Mouse (Mus musculus) layer of hippocampus, adult 11-12 months (tissue): ENCODE measurements around the gene Slc30a1.

ENCODE experiments used
- DNase-seq: peaks from one replicate; pipeline ENCODE4 v3.0.0; 2022; ENCODE audit warnings: low spot score

Gene Slc30a1

DNA sequence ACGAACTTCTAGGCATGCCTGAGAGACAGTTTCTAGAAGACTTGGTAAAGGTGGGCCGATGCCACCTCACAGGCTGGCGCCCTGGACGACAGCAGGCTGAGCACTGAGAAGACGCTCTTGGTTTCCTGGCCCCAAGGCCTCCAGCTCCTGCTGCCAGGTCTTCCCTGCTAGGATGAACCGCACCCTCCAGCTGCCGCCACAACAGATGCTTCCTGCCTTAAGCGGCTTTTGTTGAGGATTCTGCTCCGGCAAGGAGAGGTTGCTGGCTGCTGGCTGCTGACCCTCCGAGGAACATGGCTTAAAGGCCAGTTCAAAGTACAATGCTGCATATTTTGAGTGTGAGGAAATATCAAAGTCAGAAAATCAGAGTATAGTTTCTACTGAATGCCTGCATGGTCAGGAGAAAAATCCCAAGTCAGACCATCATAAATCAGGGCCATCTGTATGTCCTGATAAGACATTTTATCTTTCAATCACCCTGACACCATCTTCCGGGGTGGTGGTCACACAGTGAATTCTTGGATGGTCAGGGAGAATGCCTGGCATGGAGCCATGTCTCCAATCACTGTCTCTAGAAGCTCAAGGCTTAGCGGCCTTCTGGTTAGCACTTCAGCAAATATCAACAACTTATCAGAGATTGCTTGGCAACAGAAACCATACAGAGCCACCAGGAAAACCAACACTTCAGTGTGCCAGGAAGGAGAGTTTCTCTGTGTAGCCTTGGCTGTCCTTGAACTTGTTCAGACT is 9.6 kb upstream of the Slc30a1 start:
- DNase-seq: no peak

DNA sequence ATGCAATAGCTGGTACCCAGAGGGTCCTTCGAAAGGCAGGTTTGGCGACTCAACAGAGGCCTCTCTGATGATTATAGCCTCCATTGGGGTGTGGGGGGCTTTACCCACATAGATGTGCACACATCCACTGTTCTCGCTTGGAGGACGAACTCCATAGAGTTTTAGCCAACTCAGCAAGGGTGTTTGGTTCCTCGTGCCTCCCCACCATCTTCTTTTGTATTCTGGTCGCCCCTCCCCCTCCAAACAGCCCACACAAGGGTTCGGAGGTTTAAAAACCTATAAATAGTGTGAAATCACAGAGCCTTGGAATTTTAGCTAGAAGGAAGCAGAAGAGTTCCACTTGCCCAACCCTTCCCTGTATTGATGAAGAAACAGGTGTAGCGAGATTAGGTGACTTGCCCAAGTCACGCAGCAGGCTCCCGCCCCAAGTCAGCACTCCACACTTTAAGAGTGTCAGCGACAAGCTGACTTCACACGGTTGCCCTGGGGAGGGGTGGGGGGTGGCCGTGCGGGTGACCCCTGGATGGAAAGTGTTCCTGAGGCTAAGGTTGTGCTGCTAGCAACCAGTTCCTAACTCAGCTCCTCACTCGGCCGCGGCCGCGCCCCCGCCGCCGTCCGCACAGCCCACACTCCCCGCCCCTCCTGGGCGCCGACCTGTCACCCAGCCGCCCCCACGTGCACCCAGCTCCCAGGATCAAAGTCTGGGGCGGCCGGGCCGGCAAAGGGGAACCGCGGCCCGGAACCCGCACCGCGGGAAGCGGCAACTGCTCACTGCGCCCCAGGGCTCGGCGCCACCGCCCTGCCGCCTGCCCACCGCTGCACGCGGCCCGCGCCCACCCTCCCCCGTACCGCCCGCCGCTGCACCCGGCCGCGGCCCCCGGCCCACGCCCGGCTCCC is 682 bp upstream of the Slc30a1 start:
- DNase-seq: no peak

DNA sequence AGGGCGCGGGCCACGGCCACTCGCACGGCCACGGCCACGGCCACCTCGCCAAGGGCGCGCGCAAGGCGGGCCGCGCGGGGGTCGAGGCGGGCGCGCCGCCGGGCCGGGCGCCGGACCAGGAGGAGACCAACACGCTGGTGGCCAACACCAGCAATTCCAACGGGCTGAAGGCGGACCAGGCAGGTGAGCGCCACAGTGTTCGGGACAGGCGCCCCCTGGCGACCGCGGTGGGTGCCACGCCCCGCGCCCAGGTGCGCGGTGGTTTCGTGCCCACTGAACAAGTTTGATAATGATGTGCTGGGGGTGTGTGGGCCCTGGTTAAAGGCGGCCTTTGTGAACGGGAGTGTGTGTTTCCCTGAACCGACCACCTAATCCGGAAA is 854 bp downstream of the Slc30a1 start:
- DNase-seq: peak; percentile 81

DNA sequence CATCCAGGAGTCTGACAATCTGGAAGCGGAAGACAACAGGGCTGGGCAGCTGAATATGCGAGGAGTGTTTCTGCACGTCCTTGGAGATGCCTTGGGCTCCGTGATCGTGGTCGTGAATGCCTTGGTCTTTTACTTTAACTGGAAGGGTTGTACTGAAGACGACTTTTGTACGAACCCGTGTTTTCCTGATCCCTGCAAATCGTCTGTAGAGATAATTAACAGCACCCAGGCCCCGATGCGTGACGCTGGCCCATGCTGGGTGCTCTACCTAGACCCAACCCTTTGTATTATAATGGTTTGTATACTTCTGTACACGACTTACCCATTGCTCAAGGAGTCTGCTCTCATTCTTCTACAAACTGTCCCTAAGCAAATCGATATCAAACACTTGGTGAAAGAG is 2.3 kb downstream of the Slc30a1 start:
- DNase-seq: no peak

DNA sequence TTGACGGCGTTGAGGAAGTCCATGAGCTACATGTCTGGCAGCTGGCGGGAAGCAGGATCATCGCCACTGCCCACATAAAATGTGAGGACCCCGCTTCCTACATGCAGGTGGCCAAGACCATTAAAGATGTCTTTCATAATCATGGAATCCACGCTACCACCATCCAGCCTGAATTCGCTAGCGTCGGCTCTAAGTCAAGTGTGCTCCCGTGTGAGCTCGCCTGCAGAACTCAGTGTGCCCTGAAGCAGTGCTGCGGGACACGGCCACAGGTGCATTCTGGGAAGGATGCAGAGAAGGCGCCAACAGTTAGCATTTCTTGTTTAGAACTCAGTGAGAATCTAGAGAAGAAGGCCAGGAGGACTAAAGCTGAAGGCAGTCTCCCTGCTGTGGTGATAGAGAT is 2.7 kb downstream of the Slc30a1 start:
- no peak for DNase-seq

DNA sequence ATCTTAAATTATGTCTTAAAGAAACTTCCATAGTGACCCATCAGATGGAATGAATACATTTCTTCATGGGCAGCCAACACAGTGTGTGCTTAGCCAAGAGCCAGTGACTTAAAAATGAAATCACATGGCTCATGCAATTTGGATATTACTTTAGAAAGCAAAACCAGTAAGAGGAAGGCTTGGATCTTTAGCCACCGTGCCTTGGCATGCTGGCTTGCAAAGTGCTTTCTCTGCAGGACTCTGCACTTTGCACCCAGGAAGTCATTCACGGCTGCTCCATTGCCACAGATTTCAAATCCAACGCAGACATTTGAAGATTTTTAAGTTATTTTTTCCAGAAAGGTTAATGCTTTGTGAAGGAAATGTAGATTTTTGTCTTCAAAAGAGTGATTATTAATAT is 4.1 kb downstream of the Slc30a1 start:
- no peak for DNase-seq

DNA sequence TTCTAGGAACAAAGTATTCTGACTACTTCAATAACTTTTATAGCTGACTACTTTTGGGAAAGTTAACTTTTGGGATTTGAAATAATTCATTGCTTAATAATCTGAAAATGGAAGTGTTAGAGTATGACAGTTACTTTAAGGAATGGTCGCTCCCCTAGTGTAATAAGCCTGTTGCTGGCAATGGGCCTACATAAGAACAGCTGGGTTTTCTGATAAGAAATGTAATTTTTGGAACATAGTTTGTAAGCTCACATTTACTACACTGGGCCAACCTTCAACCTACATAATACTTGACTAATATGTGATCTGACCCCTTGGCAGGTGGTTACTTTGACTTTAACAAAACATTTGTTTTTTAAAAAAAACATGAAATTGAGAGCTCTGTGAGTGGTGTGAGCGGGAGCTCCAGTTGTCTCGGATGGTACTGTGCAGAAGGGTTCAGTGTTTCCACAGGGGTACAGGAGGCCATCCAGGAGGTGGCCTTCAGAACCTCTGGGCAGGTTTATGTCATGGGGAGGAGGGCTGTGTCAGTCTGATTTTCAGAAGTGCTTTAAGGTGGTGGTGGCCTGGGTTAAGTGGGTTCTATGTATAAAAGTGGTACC is 4.6 kb downstream of the Slc30a1 start:
- no peak for DNase-seq

DNA sequence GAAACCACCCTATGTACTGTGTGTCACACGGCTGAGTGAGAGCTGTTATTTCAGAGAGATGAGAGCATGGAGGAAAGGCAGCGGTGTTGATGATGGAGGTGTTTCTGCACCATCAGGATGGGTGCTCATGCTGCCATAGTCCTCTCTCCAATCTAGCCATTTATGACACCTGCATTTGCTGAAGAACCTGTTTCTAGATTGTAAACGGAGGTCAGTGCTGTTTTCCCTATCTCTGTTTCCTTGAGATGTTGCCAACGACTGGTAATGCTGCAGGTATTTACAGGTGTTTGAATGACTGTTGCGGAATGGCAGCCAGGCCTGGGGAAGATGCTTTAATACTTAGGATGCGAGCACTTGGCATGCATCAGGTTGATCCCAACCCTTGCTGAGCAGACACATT is 8.1 kb downstream of the Slc30a1 start:
- no peak for DNase-seq

DNA sequence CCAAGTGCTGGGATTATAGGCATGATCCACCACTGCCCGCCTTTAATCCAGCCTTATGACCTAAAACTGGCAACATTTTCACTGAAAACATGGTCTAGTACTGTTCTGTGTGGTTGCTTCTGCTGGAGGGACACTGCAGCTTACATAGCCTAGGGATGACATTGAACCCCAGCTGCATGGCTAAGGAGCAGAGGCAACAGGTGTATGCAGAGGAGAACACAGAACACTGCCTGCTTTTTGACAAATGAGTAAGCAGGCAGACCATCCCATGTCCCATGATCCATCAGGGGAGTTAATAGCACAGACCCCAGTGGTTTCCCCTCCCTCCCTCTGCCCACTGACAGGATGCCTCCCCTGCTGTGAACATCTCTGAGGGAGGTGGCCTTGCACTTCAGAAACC is 9.0 kb downstream of the Slc30a1 start:
- DNase-seq: no peak

DNA sequence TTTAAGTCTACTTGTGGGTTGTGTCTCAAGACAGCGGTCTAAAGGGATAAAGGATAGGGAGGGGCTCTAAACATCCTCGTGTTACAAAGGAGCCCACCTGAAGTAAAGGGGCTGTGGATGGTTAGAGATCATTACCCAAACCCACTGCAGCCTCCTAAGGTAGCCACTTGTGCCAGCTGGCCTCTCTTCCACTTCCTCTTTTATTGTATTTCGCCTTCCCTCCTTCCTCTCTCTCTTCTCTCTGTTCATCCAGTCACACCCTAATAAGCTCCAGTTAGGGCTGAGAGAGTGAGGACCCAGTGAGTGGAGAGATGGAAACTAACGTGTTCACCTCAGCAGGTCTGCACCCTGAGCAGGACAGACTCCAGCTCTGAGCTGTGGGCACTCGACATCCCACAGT is 10.3 kb downstream of the Slc30a1 start:
- no peak for DNase-seq

DNA sequence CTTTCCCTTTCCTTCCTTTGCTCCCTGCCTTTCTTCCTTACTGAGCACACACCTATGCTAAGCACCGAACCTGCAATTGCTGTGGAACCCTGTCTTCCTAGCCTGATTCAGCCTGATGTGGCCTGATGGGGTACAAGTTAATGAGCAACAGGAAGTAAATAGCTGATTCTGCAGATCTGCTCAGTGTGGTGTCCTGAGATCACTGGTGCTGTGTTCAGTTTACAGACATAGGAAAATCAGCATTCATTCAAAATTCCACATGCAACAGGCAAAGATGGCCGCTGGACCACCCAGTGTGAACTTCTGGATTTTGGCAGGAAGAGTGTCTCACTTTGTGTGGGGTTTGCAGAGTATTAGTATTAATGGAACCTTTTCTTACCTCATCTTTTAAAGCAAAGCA is 12.8 kb downstream of the Slc30a1 start:
- DNase-seq: no peak

DNA sequence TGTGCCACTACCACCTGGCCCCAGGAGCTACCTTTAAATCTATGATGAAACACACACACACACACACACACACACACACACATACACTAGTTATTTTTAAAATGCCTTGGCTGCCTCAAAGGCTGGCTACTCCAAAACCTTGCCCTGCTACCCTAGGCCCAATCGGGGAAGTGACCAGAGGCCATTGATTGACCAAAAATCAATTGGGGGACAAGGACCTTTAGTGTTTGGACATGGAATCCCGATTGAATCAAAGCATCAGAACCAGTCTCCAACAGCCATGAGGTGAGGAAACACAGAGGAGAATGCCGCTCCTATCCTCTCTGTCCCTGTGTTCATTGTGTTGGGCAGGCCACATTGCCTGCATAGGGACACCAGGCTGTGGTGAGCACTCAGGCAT is 15.1 kb downstream of the Slc30a1 start:
- DNase-seq: no peak

DNA sequence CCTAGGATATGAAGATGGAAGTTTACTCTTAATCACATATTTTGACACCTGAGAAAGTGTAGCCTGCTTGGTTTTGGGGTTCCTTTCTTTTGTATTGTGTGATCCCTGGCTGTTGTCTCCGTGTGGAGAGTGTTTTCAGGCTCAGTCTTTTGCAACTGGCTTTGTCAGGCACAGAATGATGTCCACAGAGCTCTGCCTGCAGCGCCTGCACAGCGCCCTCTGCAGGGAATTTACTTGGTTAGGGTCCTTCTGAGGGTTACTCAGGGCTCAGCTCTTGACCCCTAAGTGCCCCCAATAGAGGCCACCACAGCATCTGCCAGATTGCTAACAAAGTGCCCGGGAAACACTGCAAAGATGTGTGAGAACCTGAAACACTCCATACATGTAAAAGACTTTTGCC is 18.9 kb downstream of the Slc30a1 start:
- DNase-seq: no peak

DNA sequence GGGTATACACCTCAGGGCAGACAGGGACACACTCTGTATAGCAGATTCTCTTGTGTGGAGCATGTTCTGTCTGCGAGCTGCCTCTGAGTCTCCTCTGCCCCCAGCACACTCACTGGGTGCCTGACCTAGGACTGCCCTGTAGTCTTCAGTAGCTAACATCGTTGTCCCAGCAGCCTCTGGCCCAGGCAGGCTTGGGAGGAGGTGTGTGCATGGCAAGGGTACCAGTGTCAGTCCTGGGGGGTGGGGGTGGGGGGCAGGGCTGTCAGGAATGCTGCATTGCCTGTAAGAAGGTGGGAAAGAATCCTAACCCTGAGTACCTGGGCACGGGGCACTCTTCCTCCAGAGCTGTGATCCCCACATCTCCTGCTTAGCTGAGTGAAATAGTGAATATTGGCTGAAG is 20.1 kb downstream of the Slc30a1 start:
- DNase-seq: no peak

DNA sequence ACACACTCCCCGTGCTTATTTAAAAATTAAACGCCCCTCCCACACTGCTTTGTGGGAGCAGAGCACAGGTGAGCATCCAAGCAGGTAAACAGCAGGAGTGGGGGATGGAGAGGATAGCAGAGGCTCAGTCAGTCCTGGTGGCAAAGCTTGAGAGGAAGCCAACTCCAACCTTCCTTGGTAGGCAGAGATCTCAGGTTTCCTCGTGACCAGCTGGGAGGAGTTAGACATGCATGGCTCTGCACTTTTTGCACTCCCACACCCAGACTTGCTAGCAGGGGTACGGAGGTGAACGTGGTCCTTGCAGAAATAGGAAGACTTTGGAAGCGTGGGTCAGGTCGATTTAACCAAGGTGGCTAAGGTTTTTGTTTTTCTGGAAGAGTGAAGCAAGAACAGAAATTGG is 21.8 kb downstream of the Slc30a1 start:
- no peak for DNase-seq

DNA sequence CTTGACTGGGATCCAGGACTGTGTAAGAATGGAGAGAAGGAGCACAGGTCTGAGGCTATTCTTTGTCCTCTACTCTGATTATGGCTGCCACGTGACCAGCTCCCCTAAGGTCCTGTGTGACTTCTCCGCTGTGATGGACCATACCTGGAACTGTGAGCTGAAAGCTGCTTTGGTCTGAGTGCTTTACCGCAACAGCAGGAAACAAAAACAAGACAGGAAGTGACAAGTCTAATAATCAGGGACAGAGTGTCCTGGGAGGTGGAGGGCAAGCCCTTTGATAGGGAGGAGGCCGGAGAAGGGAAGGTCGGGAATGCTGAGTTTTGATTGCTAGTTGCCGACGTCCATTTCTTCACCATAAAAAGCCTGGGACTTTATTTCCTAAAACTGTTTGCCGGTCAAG is 22.5 kb downstream of the Slc30a1 start:
- DNase-seq: no peak

DNA sequence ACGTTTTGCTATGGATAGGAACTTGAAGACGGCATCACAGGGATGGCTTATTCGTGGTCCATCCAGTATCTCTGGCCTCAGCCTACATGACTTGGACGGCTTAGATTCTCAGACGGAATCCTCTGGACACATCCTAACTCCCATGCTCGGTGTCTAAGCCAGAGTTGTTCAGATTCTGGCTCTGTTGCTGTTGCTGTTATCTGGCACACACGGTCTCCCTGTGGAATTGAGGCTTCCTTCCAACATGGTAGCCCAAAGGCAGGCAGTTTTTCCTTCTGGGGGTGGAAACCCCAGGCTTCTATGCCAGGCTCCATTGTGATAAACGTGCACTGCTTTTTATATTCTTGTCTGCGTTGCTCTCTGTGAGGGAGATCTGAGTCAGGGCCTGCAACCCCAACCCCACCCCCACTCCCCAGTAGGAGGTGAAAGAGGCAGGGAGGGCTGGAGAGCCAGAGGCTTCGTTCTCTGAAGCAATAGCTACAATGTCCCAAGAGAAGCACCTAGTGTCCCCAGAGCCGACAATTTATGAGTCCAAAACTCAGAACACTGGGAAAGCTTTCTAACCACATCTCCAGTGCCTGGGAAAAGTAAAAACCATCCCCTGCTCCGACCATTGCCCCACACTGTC is 23.4 kb downstream of the Slc30a1 start:
- DNase-seq: no peak

DNA sequence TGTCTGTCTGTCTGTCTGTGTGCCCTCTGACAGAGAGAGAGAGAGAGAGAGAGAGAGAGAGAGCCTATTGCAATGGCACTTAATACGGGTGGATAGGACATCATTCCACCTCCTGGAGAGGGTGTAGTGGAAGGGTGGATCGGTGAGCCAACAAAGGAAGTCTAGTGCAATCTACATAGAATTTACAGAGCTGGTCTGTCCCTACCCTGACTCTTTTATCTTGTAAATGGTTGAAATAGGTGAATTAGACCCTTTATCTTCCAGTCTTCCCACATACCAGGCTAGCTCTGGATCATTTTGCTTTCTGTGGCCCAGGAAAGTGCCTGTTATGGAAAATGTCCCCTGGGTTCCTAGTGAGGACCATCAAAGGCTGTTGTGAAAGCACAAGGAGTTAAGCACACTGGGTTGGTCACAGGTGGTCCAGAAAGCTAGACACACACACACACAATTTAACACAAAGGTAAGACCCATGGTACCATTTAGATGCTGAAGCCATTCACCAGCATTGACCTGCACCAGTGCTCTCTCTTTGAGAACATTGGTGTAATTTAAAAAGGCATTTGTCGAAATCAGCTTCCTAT is 24.0 kb downstream of the Slc30a1 start:
- no peak for DNase-seq

DNA sequence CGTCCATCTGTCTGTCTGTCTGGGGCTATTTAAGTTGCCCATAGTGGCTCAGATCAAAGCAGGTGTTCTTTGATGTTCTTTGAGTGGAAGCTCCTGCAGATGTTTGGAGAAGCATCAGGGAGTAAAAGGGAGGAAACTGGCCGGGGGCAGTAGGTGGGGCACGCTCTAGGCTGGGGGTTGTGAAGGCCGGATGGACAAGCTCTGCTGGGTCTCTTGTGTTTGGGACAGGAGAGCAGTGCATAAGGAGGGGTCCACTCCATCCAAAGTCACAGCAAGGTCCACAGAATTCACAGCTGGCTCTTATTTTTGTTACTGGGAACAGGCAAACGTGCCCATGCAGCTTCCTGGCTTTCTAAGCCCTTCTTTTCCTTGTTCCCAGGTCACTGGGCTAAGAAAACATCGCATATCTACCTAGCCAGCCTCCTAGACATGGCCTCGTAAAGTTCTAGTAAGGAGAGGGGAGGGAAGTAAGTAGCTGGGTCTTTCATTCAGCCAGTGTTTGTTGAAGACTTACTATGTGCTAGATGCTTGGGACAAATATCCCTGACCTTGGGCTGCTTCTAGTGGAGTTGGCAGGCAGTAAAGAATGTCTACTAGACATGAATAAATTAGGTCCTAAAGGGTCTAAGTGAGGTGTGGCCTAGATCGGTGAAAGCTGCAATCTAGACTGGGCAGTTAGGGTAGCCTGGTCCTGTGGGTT is 25.9 kb downstream of the Slc30a1 start:
- DNase-seq: no peak

DNA sequence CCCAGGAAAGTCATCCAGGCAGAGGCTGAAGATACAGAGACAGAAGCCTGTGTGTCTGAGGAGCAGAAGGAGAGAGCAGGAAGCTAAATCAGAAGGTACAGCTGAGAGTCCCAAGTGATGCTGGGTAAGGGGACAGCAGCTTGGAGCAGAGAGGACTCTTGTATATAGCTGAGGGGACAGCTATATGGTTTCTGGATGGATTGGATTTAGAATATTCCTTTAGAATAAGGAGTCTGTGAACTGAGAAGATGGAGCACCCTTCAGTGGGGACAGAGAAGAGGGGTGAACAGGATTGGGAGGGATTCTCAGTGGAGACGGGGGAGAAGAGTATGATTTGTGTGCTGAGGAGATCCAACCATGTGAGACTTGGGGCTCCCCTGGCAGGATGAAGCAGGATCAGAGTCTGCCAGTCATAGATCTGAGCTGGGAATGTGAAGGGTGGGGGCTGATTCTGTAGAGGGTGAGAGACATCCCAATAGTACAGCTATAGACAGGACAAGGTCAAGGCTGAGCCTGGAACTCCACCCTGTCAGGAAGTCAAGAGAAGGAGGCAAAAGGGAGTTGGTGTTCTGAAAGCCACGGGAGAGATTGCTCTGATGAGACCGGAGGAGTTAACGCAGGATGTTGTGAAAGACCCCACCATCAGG is 26.5 kb downstream of the Slc30a1 start:
- no peak for DNase-seq

DNA sequence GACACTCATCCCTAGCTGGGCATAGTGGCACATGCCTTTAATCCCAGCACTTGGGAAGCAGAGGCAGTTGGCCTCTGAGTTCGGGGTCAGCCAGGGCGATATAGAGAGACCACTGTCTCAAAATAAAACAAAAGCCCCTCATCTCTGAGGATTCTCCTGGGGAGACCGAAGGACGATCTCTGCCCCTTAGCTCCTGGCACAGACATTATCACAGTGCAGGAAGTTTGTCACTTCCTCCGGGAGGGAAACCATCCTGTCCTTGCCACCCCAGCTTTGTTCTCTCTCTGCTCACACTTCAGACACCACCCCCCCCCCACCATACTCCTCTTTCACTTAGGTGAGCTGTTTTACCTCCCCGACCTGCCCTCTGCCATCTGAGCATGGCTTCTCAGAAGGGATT is 37.1 kb downstream of the Slc30a1 start:
- DNase-seq: no peak
